Mouse (Mus musculus) myocyte (in vitro differentiated cells): ENCODE data around the gene Ptpdc1. TPM values are rescaled to one million over a fixed set of nuclear protein-coding genes. Genes with fewer than 3 reads are reported as not detected.

ENCODE experiments used
- H3K27me3 ChIP-seq: one replicate; pipeline ENCODE4 v1.6.1; 2011; ENCODE audit not compliant: control insufficient read depth, insufficient read depth, insufficient read length
- H3K36me3 ChIP-seq: one replicate; pipeline ENCODE4 v1.6.1; 2011; ENCODE audit not compliant: control insufficient read depth, insufficient read depth
- H3K4me2 ChIP-seq: one replicate; pipeline ENCODE4 v1.6.1; 2011; ENCODE audit warnings: low read depth, control low read depth
- H3K4me3 ChIP-seq: one replicate; pipeline ENCODE4 v1.5.1; 2011; ENCODE audit warnings: mild to moderate bottlenecking, control low read depth, moderate library complexity
- H3K79me2 ChIP-seq: one replicate; pipeline ENCODE4 v1.6.1; 2011; ENCODE audit not compliant: control insufficient read depth, insufficient read depth
- H3ac ChIP-seq: one replicate; pipeline ENCODE4 v1.6.1; 2011; ENCODE audit not compliant: control insufficient read depth, insufficient read length
- CEBPB ChIP-seq: IDR thresholded peaks from 2 replicates; pipeline ENCODE4 v1.6.1; 2011; ENCODE audit warnings: mild to moderate bottlenecking, moderate library complexity; ENCODE audit not compliant: poor library complexity, insufficient read depth, severe bottlenecking
- E2F4 ChIP-seq: IDR thresholded peaks from one replicate; pipeline ENCODE4 v1.6.1; 2011; ENCODE audit warnings: mild to moderate bottlenecking, control low read depth, moderate library complexity; ENCODE audit not compliant: insufficient read depth
- MAX ChIP-seq: IDR thresholded peaks from one replicate; pipeline ENCODE4 v1.6.1; 2011; ENCODE audit warnings: low read depth, mild to moderate bottlenecking, control low read depth
- MYOD1 ChIP-seq, 3 experiments: IDR thresholded peaks; one replicate each; pipeline ENCODE4 v1.6.1; 2011; ENCODE audit warnings: control low read depth in 2 of 3, low read depth in 2 of 3, mild to moderate bottlenecking in 2 of 3, moderate library complexity in 1 of 3; ENCODE audit not compliant: insufficient read length in 2 of 3, control insufficient read depth in 1 of 3
- MYOG ChIP-seq, 3 experiments: IDR thresholded peaks; one replicate each; pipeline ENCODE4 v1.6.1; 2011; ENCODE audit warnings: control low read depth in 2 of 3, low read depth in 2 of 3, mild to moderate bottlenecking in 2 of 3; ENCODE audit not compliant: insufficient read length in 2 of 3, control insufficient read depth in 1 of 3, insufficient read depth in 1 of 3
- POLR2A ChIP-seq: IDR thresholded peaks from one replicate; pipeline ENCODE4 v1.6.1; 2011; ENCODE audit warnings: low read depth, mild to moderate bottlenecking, control low read depth, moderate library complexity; ENCODE audit not compliant: insufficient read length
- POLR2AphosphoS2 ChIP-seq: IDR thresholded peaks from one replicate; pipeline ENCODE4 v1.6.1; 2011; ENCODE audit warnings: low read depth, control low read depth; ENCODE audit not compliant: insufficient read length
- REST ChIP-seq: IDR thresholded peaks from one replicate; pipeline ENCODE4 v1.6.1; 2011; ENCODE audit warnings: mild to moderate bottlenecking, control low read depth, moderate library complexity; ENCODE audit not compliant: insufficient read depth, insufficient read length
- SRF ChIP-seq: IDR thresholded peaks from one replicate; pipeline ENCODE4 v1.6.1; 2011; ENCODE audit warnings: low read depth; ENCODE audit not compliant: control insufficient read depth, insufficient read length
- TCF12 ChIP-seq: IDR thresholded peaks from one replicate; pipeline ENCODE4 v1.6.1; 2011; ENCODE audit warnings: mild to moderate bottlenecking, control low read depth; ENCODE audit not compliant: poor library complexity, insufficient read depth, severe bottlenecking
- TCF3 ChIP-seq: IDR thresholded peaks from one replicate; pipeline ENCODE4 v1.6.1; 2011; ENCODE audit warnings: low read depth, control low read depth; ENCODE audit not compliant: insufficient read length
- USF1 ChIP-seq: IDR thresholded peaks from one replicate; pipeline ENCODE4 v1.6.1; 2011; ENCODE audit warnings: low read depth, mild to moderate bottlenecking, control low read depth, moderate library complexity
- polyA plus RNA-seq: library from polyadenylated mRNA; unstranded; fragments of >200 nt; fragmentation: generic; extraction: Trizol; gene quantifications from one replicate; pipeline ENCODE4 v1.2.1, GENCODE M21; 2012; ENCODE audit warnings: missing spikeins

The Ptpdc1 gene
- polyA plus RNA-seq, 1 experiment, result 4.4 TPM

- TF ChIP-seq E2F4 (no peak), POLR2AphosphoS2 (no peak), POLR2A (no peak), SRF (no peak), MYOG (IDR thresholded peaks at IDR 0.05; ENCODE audit: control insufficient read depth in 1 of 3, insufficient read depth in 1 of 3, insufficient read length in 2 of 3, low read depth in 2 of 3) (no peak), TCF12 (no peak), MYOD1 (IDR thresholded peaks at IDR 0.05; ENCODE audit: control insufficient read depth in 1 of 3, insufficient read length in 2 of 3, low read depth in 2 of 3) (no peak), CEBPB (no peak), MAX (no peak), REST (no peak), TCF3 (no peak), USF1 (no peak)
- Histone ChIP-seq H3K4me2 (no peak overlapping the region), H3K36me3 (no peaks in the 10 kb centered on the region)
Observed at GRCm38 (mm10) chr13:48643991-48644390, 18.5 kb upstream of the Ptpdc1 start.

DNA sequence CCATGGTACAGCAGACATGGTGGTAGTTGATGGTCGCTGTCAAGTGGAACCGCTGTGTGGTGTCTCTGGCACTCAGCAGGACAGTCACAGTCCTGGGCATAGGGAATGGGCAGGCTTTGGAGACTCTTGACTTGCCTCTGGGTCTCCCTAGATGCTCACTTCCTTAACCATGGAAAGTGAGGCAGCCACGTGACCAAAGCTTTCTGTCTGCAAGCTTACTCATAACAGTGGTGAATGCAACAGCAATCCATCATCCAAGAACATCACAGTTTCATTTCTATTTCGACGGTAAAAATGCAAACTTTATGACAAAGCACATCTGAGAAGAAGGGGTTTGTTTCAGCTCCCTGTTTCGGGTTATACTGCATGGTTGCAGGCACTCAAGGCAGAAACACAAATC lies 17.6 kb upstream of the Ptpdc1 start:
- Histone ChIP-seq H3K79me2 (no peaks in the 10 kb centered on the region), H3ac (no peak overlapping the region), H3K4me3 (no peak overlapping the region), H3K27me3 (no peaks in the 10 kb centered on the region), H3K36me3 (no peaks in the 10 kb centered on the region), H3K4me2 (no peak overlapping the region)
- TF ChIP-seq MYOG (IDR thresholded peaks at IDR 0.05; ENCODE audit: control insufficient read depth in 1 of 3, insufficient read depth in 1 of 3, insufficient read length in 2 of 3, low read depth in 2 of 3), result no peak
- TF ChIP-seq TCF3, result no peak
- peak; percentile 63 for TF ChIP-seq USF1
- TF ChIP-seq REST, result no peak
- no peak for TF ChIP-seq E2F4

More at GRCm38 (mm10) chr13:48643991-48644390, 18.5 kb upstream of the Ptpdc1 start:
- no peak overlapping the region for H3K4me3 ChIP-seq
- no peaks in the 10 kb centered on the region for H3K79me2 ChIP-seq
- no peaks in the 10 kb centered on the region for H3K27me3 ChIP-seq
- H3ac ChIP-seq, result no peak overlapping the region

GRCm38 (mm10) chr13:48639570-48639969 lies 14.1 kb upstream of the Ptpdc1 start:
- Histone ChIP-seq H3K27me3 (no peaks in the 10 kb centered on the region), H3K4me3 (no peak overlapping the region), H3K79me2 (no peaks in the 10 kb centered on the region), H3K4me2 (no peak overlapping the region), H3ac (no peak overlapping the region), H3K36me3 (no peaks in the 10 kb centered on the region)
- TF ChIP-seq POLR2A (no peak), CEBPB (no peak), MAX (no peak), USF1 (no peak), SRF (no peak), E2F4 (no peak)

DNA sequence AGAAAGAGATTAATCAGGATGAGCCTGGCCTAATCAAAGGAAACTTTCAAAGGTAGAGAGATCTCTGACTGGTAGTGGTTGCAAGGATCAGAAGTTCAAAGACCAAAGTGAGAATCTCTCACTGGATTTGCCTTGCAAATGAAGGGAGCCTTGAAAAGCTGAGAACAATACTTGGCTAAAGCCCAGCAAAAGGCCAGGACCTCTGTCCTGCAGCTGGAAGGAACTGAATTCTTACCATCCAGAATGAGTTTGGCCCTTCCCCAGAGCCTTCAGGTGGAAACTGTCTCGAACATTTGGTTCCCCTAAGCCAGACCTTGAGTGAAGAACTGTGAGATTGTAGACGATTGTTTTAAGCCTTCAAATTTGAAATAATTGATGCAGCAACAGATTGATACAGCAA lies 12.2 kb upstream of the Ptpdc1 start:
- no peak overlapping the region for H3K4me3 ChIP-seq
- H3K4me2 ChIP-seq, result no peak overlapping the region
- no peak overlapping the region for H3ac ChIP-seq
- TF ChIP-seq TCF12 (no peak), E2F4 (no peak), SRF (no peak), USF1 (no peak), MYOD1 (IDR thresholded peaks at IDR 0.05; ENCODE audit: control insufficient read depth in 1 of 3, insufficient read length in 2 of 3, low read depth in 2 of 3) (no peak), POLR2A (no peak), MYOG (IDR thresholded peaks at IDR 0.05; ENCODE audit: control insufficient read depth in 1 of 3, insufficient read depth in 1 of 3, insufficient read length in 2 of 3, low read depth in 2 of 3) (no peak), REST (no peak), POLR2AphosphoS2 (no peak), MAX (no peak), CEBPB (no peak), TCF3 (no peak)
- no peaks in the 10 kb centered on the region for H3K36me3 ChIP-seq
- no peaks in the 10 kb centered on the region for H3K79me2 ChIP-seq
- no peaks in the 10 kb centered on the region for H3K27me3 ChIP-seq

GRCm38 (mm10) chr13:48631691-48632090 lies 6.2 kb upstream of the Ptpdc1 start:
- H3K27me3 ChIP-seq, result no peaks in the 10 kb centered on the region
- H3K79me2 ChIP-seq, result no peaks in the 10 kb centered on the region
- no peak overlapping the region for H3K4me3 ChIP-seq
- no peak for TF ChIP-seq MAX
- no peak for TF ChIP-seq USF1
- no peak for TF ChIP-seq TCF12
- no peak overlapping the region for H3ac ChIP-seq
- H3K4me2 ChIP-seq, result no peak overlapping the region
- H3K36me3 ChIP-seq, result no peaks in the 10 kb centered on the region
